ENCODE assay signal across 8 mouse cellular contexts in genomic region chr19:48298384-48298783, GRCm38 (mm10).
"Had no signal": no experiment of that assay in that cellular context is flagged by ENCODE, and none has a peak within 500 bp of the region (broad histone marks: within the 10 kb centered on the region; RNA-seq: fewer than 3 reads in every experiment).

No protein-coding gene starts in this region.

- DNase-seq: liver, postnatal 0 days; lung, adult 2 months; lung, postnatal 14 days; lung, postnatal 36 days; right cerebral cortex, postnatal 14 days; thymus, adult 2 months; thymus, postnatal 25 days; thymus, postnatal 4 days had no signal
